Mouse (Mus musculus) heart, embryonic 16.5 days (tissue): ENCODE measurements around the gene Nono. TPM values are rescaled to one million over a fixed set of nuclear protein-coding genes. Genes with fewer than 3 reads are reported as not detected.
"Not testable (repeated sequence)": the region's sequence is repeated elsewhere in the genome, so short reads cannot be mapped to it uniquely, and the experiment has no call there.

Experiments
- ATAC-seq: fragments of 200-750 bp; cut with Nextera tagmentation; replicated peaks from 2 replicates; pipeline ENCODE4 v1.8.0; 2017; ENCODE audit warnings: moderate number of reproducible peaks; ENCODE audit not compliant: insufficient read depth, low FRiP score; ENCODE audit errors: extremely low read depth
- H3K27ac ChIP-seq: fragments of 300-500 bp; sonication (generic); 2 replicates; pipeline ENCODE4 v1.5.1; 2014; ENCODE audit warnings: mild to moderate bottlenecking, low read length, control low read depth, moderate library complexity
- H3K27me3 ChIP-seq: fragments of 300-500 bp; sonication (generic); 2 replicates; pipeline ENCODE4 v1.6.1; 2014; ENCODE audit warnings: low read length, mixed read lengths; ENCODE audit not compliant: control insufficient read depth, insufficient read depth
- H3K36me3 ChIP-seq: fragments of 300-500 bp; sonication (generic); 2 replicates; pipeline ENCODE4 v1.6.1; 2014; ENCODE audit not compliant: control insufficient read depth, insufficient read depth
- H3K4me1 ChIP-seq: fragments of 300-500 bp; sonication (generic); 2 replicates; pipeline ENCODE4 v1.6.1; 2014; ENCODE audit warnings: low read length, mixed read lengths; ENCODE audit not compliant: control insufficient read depth, insufficient read depth
- H3K4me2 ChIP-seq: fragments of 300-500 bp; sonication (generic); 2 replicates; pipeline ENCODE4 v1.6.1; 2014; ENCODE audit warnings: low read depth, mild to moderate bottlenecking, control low read depth, low read length
- H3K4me3 ChIP-seq: fragments of 300-500 bp; sonication (generic); 2 replicates; pipeline ENCODE4 v1.5.1; 2014; ENCODE audit warnings: mild to moderate bottlenecking, control low read depth, low read length
- H3K9ac ChIP-seq: fragments of 300-500 bp; sonication (generic); 2 replicates; pipeline ENCODE4 v1.6.1; 2014; ENCODE audit warnings: low read length, control low read depth
- H3K9me3 ChIP-seq: fragments of 300-500 bp; sonication (generic); replicated peaks from 2 replicates; pipeline ENCODE4 v1.6.1; 2016; ENCODE audit warnings: low read length; ENCODE audit not compliant: control insufficient read depth
- WGBS: fragments of 180-500 bp; shearing (Covaris S2); extraction: QIAGEN DNeasy Blood & Tissue Kit; methylation state at CpG from one replicate; pipeline ENCODE4 v1.1.7; 2014; 5-methylcytosine and 5-hydroxymethylcytosine counted together
- polyA plus RNA-seq: library from polyadenylated mRNA; unstranded; fragments of >200 nt; fragmentation: Nextera tagmentation; extraction: Ambion mirVana; gene quantifications from 2 replicates; pipeline ENCODE4 v1.2.1, GENCODE M21; 2015

The Nono gene
- polyA plus RNA-seq, 1 experiment from 2014 or later = 264 TPM

GRCm38 (mm10) chrX:101451147-101451546 is 22.0 kb downstream of the Nono start:
- WGBS = 58% methylated on average over 1 of the region's 1 CpGs
- Histone ChIP-seq H3K9ac (no peak overlapping the region), H3K4me1 (0 out of 2 replicates have a peak, but pooled peaks cover 2% of the 10 kb centered on the region), H3K27me3 (no peaks in the 10 kb centered on the region), H3K4me3 (no peak overlapping the region), H3K27ac (no peak overlapping the region), H3K9me3 (no peaks in the 10 kb centered on the region), H3K36me3 (peaks cover 8% of the 10 kb centered on the region), H3K4me2 (no peak overlapping the region)
- ATAC-seq = no peak

GRCm38 (mm10) chrX:101451591-101451990 is 22.5 kb downstream of the Nono start:
- no peaks in the 10 kb centered on the region for H3K9me3 ChIP-seq
- 0 out of 2 replicates have a peak, but pooled peaks cover 2% of the 10 kb centered on the region for H3K4me1 ChIP-seq
- ATAC-seq = no peak
- WGBS = 72% methylated on average over 3 of the region's 3 CpGs
- H3K36me3 ChIP-seq = 0 out of 2 replicates have a peak, but pooled peaks cover 4% of the 10 kb centered on the region
- H3K9ac ChIP-seq = no peak overlapping the region
- no peak overlapping the region for H3K4me3 ChIP-seq
- no peaks in the 10 kb centered on the region for H3K27me3 ChIP-seq
- no peak overlapping the region for H3K4me2 ChIP-seq
- H3K27ac ChIP-seq = no peak overlapping the region

- 87% methylated on average over 4 of the region's 4 CpGs for WGBS
- Histone ChIP-seq H3K9me3 (no peaks in the 10 kb centered on the region), H3K27me3 (no peaks in the 10 kb centered on the region), H3K4me2 (no peak overlapping the region), H3K4me1 (no peaks in the 10 kb centered on the region), H3K9ac (no peak overlapping the region), H3K36me3 (no peaks in the 10 kb centered on the region), H3K4me3 (no peak overlapping the region), H3K27ac (no peak overlapping the region)
- no peak for ATAC-seq
Observed at GRCm38 (mm10) chrX:101472202-101472601, 43.1 kb downstream of the Nono start.

GRCm38 (mm10) chrX:101481604-101482350 is 52.7 kb downstream of the Nono start:
- Histone ChIP-seq H3K9me3 (no peaks in the 10 kb centered on the region), H3K9ac (no peak overlapping the region), H3K36me3 (no peaks in the 10 kb centered on the region), H3K27ac (no peak overlapping the region), H3K4me2 (no peak overlapping the region), H3K4me1 (no peaks in the 10 kb centered on the region), H3K4me3 (no peak overlapping the region), H3K27me3 (no peaks in the 10 kb centered on the region)
- ATAC-seq = no peak
- whole genome bisulfite sequencing = 72% methylated on average over 6 of the region's 6 CpGs

GRCm38 (mm10) chrX:101486487-101487152 is 57.5 kb downstream of the Nono start:
- H3K27me3 ChIP-seq, H3K9ac ChIP-seq, H3K4me2 ChIP-seq, ATAC-seq, H3K36me3 ChIP-seq, H3K4me3 ChIP-seq, H3K27ac ChIP-seq, H3K9me3 ChIP-seq, H3K4me1 ChIP-seq: not testable (repeated sequence)
- 22% methylated on average over 10 of the region's 12 CpGs for WGBS

Other genes with a start within 250 kb of the Nono start
- gene Snx12, start 206.8 kb upstream of the Nono start, polyA plus RNA-seq = 38.8 and 47.8 TPM in 2 replicates
- 1.7 TPM in 2 replicates for gene Foxo4, start 174.8 kb upstream of the Nono start, polyA plus RNA-seq
- gene Gm614, start 165.3 kb upstream of the Nono start, polyA plus RNA-seq = 0.33 TPM in 1 of 2 replicates, not detected in the other
- gene Il2rg, start 161.1 kb upstream of the Nono start, polyA plus RNA-seq = 28.9 and 43.8 TPM in 2 replicates
- gene Gm20489, start 160.3 kb upstream of the Nono start, polyA plus RNA-seq = not detected in 2 replicates
- gene Med12, start 155.3 kb upstream of the Nono start, polyA plus RNA-seq = 18.9 and 25.2 TPM in 2 replicates
- 1.9 and 2.0 TPM in 2 replicates for gene Nlgn3, start 130.2 kb upstream of the Nono start, polyA plus RNA-seq
- gene Gjb1, start 52.9 kb upstream of the Nono start, polyA plus RNA-seq = 0.10 and 0.60 TPM in 2 replicates
- 23.5 and 25.6 TPM in 2 replicates for gene Zmym3, start 8.5 kb upstream of the Nono start, polyA plus RNA-seq
- gene Itgb1bp2, start 19.8 kb downstream of the Nono start, polyA plus RNA-seq = 105 and 106 TPM in 2 replicates
- 6.2 and 8.0 TPM in 2 replicates for gene Taf1, start 103.4 kb downstream of the Nono start, polyA plus RNA-seq
- gene Ogt, start 210.7 kb downstream of the Nono start, polyA plus RNA-seq = 107 and 110 TPM in 2 replicates